Mouse (Mus musculus): ENCODE measurements around the gene Slc9a6.

Slc9a6 gene

GRCm38 (mm10) chrX:56609623-56610317 is at the start of gene Slc9a6:
TSS of gene Slc9a6 (plus strand) at chrX:56609757.
- peak; percentile 79 to 90 for DNase-seq

DNA sequence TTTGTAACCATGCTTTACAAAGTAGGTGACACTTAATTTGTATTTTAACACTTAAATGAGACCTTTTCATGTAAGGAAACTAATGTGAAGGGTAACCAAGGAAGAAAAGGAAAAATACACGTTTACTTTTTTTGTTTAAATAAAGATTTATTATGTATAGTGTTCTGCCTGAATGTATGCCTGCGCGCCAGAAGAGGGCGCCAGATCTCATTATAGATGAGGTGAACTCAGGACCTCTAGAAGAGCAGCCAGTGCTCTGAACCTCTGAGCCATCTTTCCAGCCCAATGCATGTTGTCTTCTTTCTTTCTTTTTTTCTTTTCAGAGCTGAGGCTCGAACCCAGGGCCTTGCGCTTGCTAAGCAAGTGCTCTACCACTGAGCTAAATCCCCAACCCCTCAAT is 37.1 kb upstream of the Slc9a6 start:
- peak in 1 of 2 experiments; percentile 21 for DNase-seq

DNA sequence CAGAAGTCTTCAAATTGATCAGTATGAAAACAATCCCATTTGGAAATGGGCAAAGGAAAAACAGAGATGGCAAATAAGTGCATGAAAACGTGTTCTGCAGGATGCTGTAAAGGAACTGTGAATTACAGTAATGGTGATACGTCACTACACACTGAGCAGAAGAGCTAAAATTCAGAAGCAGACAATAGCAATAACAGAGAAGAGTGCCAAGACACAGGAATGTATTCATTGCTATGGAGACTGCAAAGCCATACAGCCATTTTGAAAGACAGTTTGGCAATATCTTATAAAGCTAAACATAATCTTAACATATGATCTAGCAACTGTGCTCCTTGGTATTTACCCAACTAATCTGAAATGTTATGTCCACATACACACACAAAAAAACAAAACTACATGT is 31.4 kb upstream of the Slc9a6 start:
- no peak for DNase-seq

DNA sequence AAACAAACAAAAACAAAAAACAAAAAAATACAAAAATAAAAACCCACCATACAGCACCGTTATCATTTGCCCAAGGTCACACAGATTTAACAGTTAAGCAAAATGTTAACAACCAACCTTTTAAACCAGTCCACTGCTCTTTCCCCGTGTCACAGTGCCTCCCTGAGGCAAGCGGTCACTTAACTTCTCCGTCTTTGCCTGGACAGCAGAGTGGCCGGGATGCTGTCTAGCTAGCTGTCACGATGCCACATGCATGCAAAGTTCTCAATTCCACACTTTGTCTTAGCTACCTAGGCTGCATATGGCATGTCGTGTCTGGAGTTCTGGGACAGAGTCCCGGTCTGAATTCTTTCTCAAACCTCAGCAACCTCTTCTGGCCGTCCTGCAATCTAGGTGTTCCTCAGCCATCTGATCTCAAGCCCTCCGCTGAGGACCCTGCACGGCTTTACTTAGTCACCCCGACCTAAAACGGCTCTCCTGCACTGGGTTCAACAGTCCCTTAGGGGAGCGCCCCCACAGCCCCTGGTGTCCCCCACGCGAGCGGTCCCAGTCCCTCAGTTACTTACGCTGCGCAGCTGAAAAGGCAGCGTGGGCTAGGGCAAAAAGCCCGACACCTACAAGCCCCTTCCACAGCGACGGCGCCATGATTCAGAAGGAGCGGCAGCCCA is 12.2 kb upstream of the Slc9a6 start:
- DNase-seq: peak; percentile 28 to 39

GRCm38 (mm10) chrX:56597887-56598640 is 11.5 kb upstream of the Slc9a6 start, which contains the start of gene Mmgt1:
TSS of gene Mmgt1 (minus strand) at chrX:56598069.
- DNase-seq: peak; percentile 93 to 97

- DNase-seq: no peak
These were observed 3.0 kb upstream of the Slc9a6 start for GRCm38 (mm10) chrX:56606536-56606935.

DNA sequence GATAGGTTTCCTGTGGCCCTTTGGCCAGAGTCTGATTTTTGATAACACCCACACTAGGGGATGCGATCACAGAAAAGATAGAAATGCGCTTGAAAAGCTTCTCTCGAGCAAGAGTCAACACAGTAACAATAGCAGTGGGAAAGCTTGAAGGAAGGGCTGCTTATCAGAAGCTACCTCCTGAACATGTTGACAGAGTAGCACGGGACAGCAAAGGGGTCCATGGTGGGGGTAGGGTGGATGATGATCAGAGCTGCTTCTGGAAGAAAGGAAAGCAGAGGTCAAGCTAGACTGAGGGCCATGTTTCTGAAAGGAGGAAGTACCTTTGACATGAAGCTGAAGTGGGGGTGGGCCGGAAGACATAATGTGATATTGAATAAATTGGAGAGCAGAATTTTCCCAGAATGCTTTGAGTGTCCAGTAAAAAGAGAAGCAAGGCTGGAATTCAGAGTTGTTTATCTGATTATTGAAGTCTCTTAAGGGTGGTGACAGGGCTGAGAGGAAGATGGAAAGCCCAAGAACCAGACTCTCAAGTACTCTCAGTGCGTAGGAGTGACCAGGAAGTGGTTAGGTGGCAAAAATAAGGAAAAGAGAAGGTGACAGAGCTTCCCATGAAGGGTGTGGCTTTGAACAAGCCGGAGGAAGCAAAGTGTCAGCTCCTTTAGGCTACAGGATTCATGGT is 2.4 kb upstream of the Slc9a6 start:
- DNase-seq: peak in 1 of 2 experiments; percentile 13

DNA sequence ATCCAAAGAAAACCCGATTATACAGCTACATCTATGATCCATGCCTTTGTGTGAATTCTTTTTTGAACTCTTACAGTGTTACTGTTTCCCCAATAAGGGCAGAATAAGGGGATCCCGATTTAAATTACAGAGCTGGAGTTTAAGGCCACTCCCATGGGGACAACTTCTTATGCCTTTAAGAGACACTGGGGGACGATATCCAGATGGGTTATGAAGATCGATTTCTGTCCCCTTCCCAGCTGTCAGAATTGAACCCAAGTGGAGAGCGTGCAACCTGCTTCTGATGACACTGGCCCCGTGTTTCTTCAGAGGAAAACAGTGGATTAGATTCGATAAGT is 303 bp upstream of the Slc9a6 start:
- DNase-seq: no peak

GRCm38 (mm10) chrX:56610318-56610694 is 749 bp downstream of the Slc9a6 start:
- no peak for DNase-seq

DNA sequence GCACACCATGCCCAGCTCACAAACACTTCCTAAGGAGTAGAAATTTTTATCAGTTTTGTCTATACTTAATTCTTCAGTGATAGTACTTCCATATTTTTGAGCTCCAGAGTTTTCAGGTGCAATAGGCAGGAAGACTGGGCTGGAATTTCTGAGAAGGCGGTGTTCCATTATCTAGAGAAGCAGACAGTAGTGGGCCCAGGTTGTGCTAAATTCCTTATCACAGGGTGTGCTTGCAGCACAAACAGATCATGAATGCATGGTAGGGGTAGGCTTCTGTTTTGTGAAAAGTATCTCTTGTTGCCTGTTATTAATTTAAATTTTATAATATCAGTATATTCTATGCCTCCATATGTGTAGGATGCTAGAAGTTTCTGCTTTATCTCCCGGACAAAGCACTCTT is 5.7 kb downstream of the Slc9a6 start:
- no peak for DNase-seq

DNA sequence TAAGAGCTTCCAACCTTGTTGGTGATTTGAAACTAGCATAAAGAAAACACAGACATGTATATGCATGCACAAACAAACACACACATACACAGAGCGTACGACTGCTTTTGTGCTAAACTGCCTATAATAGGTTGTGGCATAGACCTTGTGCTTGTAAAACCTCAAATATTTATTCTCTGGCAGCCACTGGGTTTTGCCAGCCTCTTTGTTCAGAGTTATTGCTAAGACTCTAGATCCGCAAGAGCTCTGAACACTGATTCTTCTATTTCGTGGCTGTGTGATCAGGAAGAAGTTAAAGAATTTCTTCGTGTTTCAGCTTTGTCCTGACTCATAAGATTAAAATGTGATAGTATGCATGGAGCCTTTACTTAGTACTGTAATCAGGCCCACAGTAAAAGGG is 26.6 kb downstream of the Slc9a6 start:
- DNase-seq: no peak

GRCm38 (mm10) chrX:56640066-56640465 is 30.5 kb downstream of the Slc9a6 start:
- DNase-seq: no peak

GRCm38 (mm10) chrX:56649549-56650354 is 40.2 kb downstream of the Slc9a6 start:
- no peak for DNase-seq

- DNase-seq: no peak
These were observed 40.7 kb downstream of the Slc9a6 start for GRCm38 (mm10) chrX:56650355-56650652.

GRCm38 (mm10) chrX:56650885-56651284 is 41.3 kb downstream of the Slc9a6 start:
- DNase-seq: peak; percentile 34 to 60

GRCm38 (mm10) chrX:56651738-56652137 is 42.2 kb downstream of the Slc9a6 start:
- peak; percentile 71 to 91 for DNase-seq

GRCm38 (mm10) chrX:56655686-56656085 is 46.1 kb downstream of the Slc9a6 start:
- no peak for DNase-seq

DNA sequence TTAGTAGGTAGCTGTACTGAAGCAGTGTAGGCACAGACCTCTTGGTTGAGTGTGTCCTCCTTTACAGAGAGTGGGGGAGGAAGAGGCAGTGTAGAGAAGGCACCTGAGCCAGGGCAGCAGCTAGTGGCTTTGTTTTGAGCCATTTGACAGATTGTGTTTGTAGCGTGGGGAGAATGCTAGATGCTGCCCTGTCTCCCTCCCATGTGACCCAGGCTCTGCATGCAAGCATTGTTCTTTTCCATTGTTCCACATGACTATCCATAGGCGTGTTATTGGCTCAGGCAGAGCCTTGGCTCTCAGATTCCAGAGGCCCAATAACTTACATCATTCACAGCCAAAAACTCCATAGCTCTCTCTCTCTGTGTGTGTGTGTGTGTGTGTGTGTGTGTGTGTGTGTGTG is 49.7 kb downstream of the Slc9a6 start:
- no peak for DNase-seq

- no peak for DNase-seq
These were observed 51.6 kb downstream of the Slc9a6 start for GRCm38 (mm10) chrX:56661143-56661542.

DNA sequence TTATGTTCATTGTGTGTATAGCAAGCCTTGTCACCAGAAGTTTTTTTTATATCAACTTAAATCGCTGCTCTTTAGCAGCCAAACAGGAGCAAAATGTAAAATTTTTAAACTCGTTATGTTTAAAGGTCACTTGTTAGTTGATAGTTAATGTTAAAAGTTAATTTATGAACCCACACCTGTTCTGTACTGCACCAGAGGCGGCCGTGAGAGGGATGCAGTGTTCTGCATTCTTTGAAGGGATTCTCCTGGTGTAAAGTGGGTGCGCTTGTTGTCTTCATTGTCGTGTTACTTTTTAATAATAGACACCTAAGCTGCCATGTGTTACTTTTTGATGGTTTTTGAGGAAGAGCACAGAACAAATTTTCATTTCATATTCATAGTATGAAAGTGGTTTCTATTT is 52.8 kb downstream of the Slc9a6 start:
- no peak for DNase-seq

- no peak for DNase-seq
These were observed 53.8 kb downstream of the Slc9a6 start for GRCm38 (mm10) chrX:56663377-56663776.

GRCm38 (mm10) chrX:56665226-56665973 is 55.8 kb downstream of the Slc9a6 start:
- DNase-seq: no peak
